Mouse (Mus musculus) cortical plate, adult 2 months (tissue): Measurements from ENCODE around the gene Mynn.

Experiments used
- CTCF ChIP-seq: fragments of 200-500 bp; IDR thresholded peaks from 2 replicates; pipeline ENCODE4 v1.5.1; 2011; ENCODE audit warnings: mild to moderate bottlenecking, control low read depth, low read length; ENCODE audit not compliant: insufficient read depth; ENCODE audit errors: extremely low read depth
- POLR2A ChIP-seq: fragments of 200-500 bp; IDR thresholded peaks from 2 replicates; pipeline ENCODE4 v1.6.1; 2011; ENCODE audit warnings: mild to moderate bottlenecking, low read length, control low read depth; ENCODE audit not compliant: insufficient read depth; ENCODE audit errors: extremely low read depth

DNA sequence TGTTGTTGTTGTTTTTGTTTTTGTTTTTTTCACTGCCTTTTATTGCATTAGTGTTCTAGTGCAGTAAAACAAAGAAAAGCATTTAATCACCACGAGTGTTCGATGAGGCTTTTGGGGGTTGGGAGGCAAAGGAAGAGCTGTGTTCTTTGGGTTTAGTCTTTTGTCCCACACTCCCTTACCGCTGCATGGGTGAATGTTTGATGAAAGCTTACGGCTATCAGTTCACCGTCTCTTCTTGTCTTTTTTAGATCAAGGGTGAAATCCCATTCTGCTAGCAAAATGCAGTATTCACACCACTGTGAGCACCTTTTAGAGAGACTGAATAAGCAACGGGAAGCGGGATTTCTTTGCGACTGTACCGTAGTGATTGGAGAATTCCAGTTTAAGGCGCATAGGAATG is 1.4 kb downstream of the Mynn start:
- no peak for TF ChIP-seq CTCF
- TF ChIP-seq POLR2A = no peak
